Comparison of ENCODE assay signal across 8 mouse cellular contexts in the genomic region with DNA sequence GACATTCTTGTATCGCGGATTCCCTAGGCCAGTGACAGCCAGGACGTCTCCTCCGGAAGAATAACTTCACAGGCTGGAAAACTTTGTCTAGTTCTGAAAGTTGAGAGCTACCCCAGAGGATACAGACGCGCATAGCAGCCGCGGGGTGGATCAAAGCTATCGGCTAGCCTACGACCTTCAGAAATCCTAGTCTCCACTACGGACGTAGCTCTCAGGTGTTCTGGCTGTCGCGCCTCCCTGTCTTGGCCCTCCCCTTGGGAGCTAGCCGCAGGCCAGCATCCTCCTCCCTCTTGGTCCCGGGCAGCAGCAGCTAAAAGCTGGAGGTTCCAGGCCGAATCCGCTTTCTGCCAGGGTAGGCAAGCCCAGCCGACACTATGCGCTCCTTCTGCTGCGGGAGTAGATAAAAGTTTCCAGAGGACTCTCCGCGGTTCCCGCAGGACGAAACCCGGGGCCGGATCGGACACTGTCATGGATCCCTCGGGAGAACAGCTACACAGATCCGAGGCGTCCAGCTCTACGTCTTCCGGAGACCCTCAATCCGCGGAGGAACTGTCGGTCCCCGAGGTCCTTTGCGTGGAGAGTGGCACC. TPM values are rescaled to one million over a fixed set of nuclear protein-coding genes. Genes with fewer than 3 reads are reported as not detected.
DNase-seq lines count a peak whose midpoint lies in the region; ATAC-seq and TF ChIP-seq lines count a peak whose summit lies in the region.

No protein-coding gene starts in this region.

- peak overlapping the region; percentile 56 for H3K4me3 ChIP-seq in left cerebral cortex, adult 2 months
- H3K4me3 ChIP-seq in embryonic fibroblast, embryonic 13.5 days (ENCODE audit: insufficient read depth, low read length), result peak overlapping the region; percentile 52
- peak overlapping the region; percentile 67 for H3K4me3 ChIP-seq in hindbrain, embryonic 14.5 days (replicated peaks; ENCODE audit: low read length)
- peak overlapping the region; percentile 50 for H3K4me3 ChIP-seq in lung, postnatal 0 days (ENCODE audit: low read depth, low read length)

- ATAC-seq in hindbrain, embryonic 14.5 days (ENCODE audit: low FRiP score), result peak; percentile 48; the same call in 1 of the 2 replicates
- ATAC-seq in lung, postnatal 0 days, result peak; percentile 43

- peak; percentile 20 to 34 for DNase-seq in left cerebral cortex, adult 2 months (ENCODE audit: extremely low spot score in 1 of 2, low spot score in 2 of 2)
- no peak for DNase-seq in left cerebral cortex, postnatal 14 days (ENCODE audit: low spot score in 2 of 2)
- DNase-seq in ZHBTc4 (ENCODE audit: low read depth, low spot score), result peak; percentile 72
- no peak for DNase-seq in hindbrain, embryonic 14.5 days (ENCODE audit: low spot score)
- DNase-seq in lung, postnatal 0 days (ENCODE audit: low spot score), result peak; percentile 22
- DNase-seq in urinary bladder, postnatal 25 days (ENCODE audit: low spot score), result peak; percentile 18
- DNase-seq in layer of hippocampus, adult 9-11 months, result no peak

- H3K4me2 ChIP-seq in hindbrain, embryonic 14.5 days (replicated peaks), result peak overlapping the region; percentile 100
- peak overlapping the region; percentile 99 for H3K4me2 ChIP-seq in lung, postnatal 0 days (replicated peaks; ENCODE audit: low read depth, low read length)

- TF ChIP-seq EP300 in lung, postnatal 0 days (IDR thresholded peaks at IDR 0.05), result no peak

- peaks cover 28% of the 10 kb centered on the region for H3K27me3 ChIP-seq in hindbrain, embryonic 14.5 days (ENCODE audit: control insufficient read depth, insufficient read depth, low read length)
- H3K27me3 ChIP-seq in lung, postnatal 0 days (replicated peaks; ENCODE audit: insufficient read depth, low read length), result peaks cover 11% of the 10 kb centered on the region; the same call in 1 of the 2 replicates

- intact Hi-C loops in left cerebral cortex, adult 2 months (cut with DNase I), result no loop called here
- intact Hi-C loops in left cerebral cortex, postnatal 14 days (cut with DNase I), result no loop called here

- WGBS in hindbrain, embryonic 14.5 days, result under 1% methylated on average over 38 of the region's 38 CpGs
- under 1% methylated on average over 38 of the region's 38 CpGs for WGBS in lung, postnatal 0 days

- no peak for TF ChIP-seq POLR2A in embryonic fibroblast, embryonic 13.5 days (IDR thresholded peaks at IDR 0.05; ENCODE audit: low read depth, low read length)

- no peaks in the 10 kb centered on the region for H3K9me3 ChIP-seq in hindbrain, embryonic 14.5 days (ENCODE audit: control insufficient read depth, low read length)
- no peaks in the 10 kb centered on the region for H3K9me3 ChIP-seq in lung, postnatal 0 days (ENCODE audit: low read length)

- TF ChIP-seq CTCF in left cerebral cortex, adult 2 months (IDR thresholded peaks at IDR 0.05), result no peak; the same call in 1 of the 2 replicates
- no peak for TF ChIP-seq CTCF in embryonic fibroblast, embryonic 13.5 days (IDR thresholded peaks at IDR 0.05; ENCODE audit: borderline replicate concordance, insufficient read depth, low read length)
- TF ChIP-seq CTCF in lung, postnatal 0 days (IDR thresholded peaks at IDR 0.05), result no peak

- H3K4me1 ChIP-seq in embryonic fibroblast, embryonic 13.5 days (ENCODE audit: control insufficient read depth, insufficient read depth, low read length), result no peaks in the 10 kb centered on the region
- peaks cover 10% of the 10 kb centered on the region; the same call in 1 of the 2 replicates for H3K4me1 ChIP-seq in hindbrain, embryonic 14.5 days (replicated peaks; ENCODE audit: control insufficient read depth, insufficient read depth, low read length)
- peaks cover 4% of the 10 kb centered on the region; the same call in 1 of the 2 replicates for H3K4me1 ChIP-seq in lung, postnatal 0 days (ENCODE audit: insufficient read depth, low read depth, low read length)

- H3K27ac ChIP-seq in left cerebral cortex, adult 2 months, result peak overlapping the region; percentile 61
- H3K27ac ChIP-seq in embryonic fibroblast, embryonic 13.5 days (ENCODE audit: insufficient read depth, low read length), result no peak overlapping the region
- no peak overlapping the region for H3K27ac ChIP-seq in hindbrain, embryonic 14.5 days
- no peak overlapping the region for H3K27ac ChIP-seq in lung, postnatal 0 days (ENCODE audit: low read length)

- no peaks in the 10 kb centered on the region for H3K36me3 ChIP-seq in hindbrain, embryonic 14.5 days (replicated peaks; ENCODE audit: control insufficient read depth, insufficient read depth)
- no peaks in the 10 kb centered on the region for H3K36me3 ChIP-seq in lung, postnatal 0 days (ENCODE audit: insufficient read depth, low read length)

- H3K9ac ChIP-seq in hindbrain, embryonic 14.5 days, result peak overlapping the region; percentile 57
- 0 out of 2 replicates have a peak overlapping the region, but pooled peaks have one; percentile 12 for H3K9ac ChIP-seq in lung, postnatal 0 days (replicated peaks; ENCODE audit: low read depth)

RNA-seq across cellular contexts. Expression of gene Ppp1r3g, which starts 9.6 kb away (rescaled TPM):
- 10 to 100 TPM; 17.0 to 19.0 TPM for total RNA-seq in left cerebral cortex, adult 2 months (2021)
- total RNA-seq in left cerebral cortex, postnatal 14 days (2021), result 10 to 100 TPM; 11.0 to 17.4 TPM
- polyA plus RNA-seq in embryonic fibroblast, embryonic 13.5 days (2011; ENCODE audit: insufficient read length, low read depth, missing spikeins), result not detected in 2 replicates
- polyA plus RNA-seq in hindbrain, embryonic 14.5 days (2014; fragmentation: Nextera tagmentation; extraction: Ambion mirVana), result 0.25 TPM in 1 of 2 replicates, not detected in the other
- 0.38 and 0.55 TPM in 2 replicates for polyA plus RNA-seq in lung, postnatal 0 days (2015; fragmentation: Nextera tagmentation; extraction: Ambion mirVana)

Comparison
In these comparisons a context has a peak if more than half of its experiments do, and no peak if none do; other contexts are left out.
1. DNase-seq: peak in left cerebral cortex, adult 2 months (2 of 2), ZHBTc4 (single experiment), lung, postnatal 0 days (single experiment) and urinary bladder, postnatal 25 days (single experiment); none in left cerebral cortex, postnatal 14 days (0 of 2), hindbrain, embryonic 14.5 days (single experiment) and layer of hippocampus, adult 9-11 months (single experiment).
2. Peak in every context shown above with its lines, with median percentiles within 50 percentile points of each other: H3K4me3 ChIP-seq.